8 mouse cellular contexts compared by ENCODE assay signal in the genomic region with DNA sequence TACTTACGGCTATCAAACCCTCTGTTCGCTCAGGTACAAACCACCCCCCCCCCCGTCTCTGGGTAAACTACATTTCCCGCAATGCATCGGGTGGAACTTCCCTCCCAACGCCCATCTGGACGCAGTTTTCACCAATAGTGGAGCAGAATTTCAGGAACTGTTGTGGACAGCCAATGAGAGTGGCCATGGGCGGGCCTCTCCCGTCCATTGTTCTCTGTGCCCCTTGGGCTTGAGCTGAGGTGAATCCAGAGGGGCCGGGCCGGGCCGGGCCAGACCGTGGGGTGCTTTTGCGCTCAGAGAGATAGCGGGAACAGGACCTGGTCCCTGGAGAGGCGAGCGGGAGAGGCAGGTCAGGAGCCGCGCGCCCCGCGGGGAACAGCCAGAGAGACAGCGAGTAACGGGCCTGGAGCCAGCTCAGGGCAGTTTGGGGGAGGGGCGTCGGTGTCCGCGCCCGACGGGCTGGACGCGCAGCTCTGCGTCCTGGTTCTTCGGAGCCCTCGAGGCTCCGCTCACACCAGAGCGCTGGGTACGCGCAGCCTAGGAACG. TPM values are rescaled to one million over a fixed set of nuclear protein-coding genes. Genes with fewer than 3 reads are reported as not detected.
DNase-seq lines count a peak whose midpoint lies in the region; ATAC-seq and TF ChIP-seq lines count a peak whose summit lies in the region.

A gene (plus strand): TSS at position 192 of the 546 bp plus-strand sequence.

- H3K9me3 ChIP-seq in heart, embryonic 12.5 days (replicated peaks), result no peaks in the 10 kb centered on the region
- H3K9me3 ChIP-seq in kidney, postnatal 0 days (replicated peaks; ENCODE audit: low read length), result no peaks in the 10 kb centered on the region
- no peaks in the 10 kb centered on the region for H3K9me3 ChIP-seq in liver, embryonic 11.5 days (ENCODE audit: control insufficient read depth, low read length)
- H3K9me3 ChIP-seq in stomach, embryonic 14.5 days (ENCODE audit: control insufficient read depth, low read depth, low read length), result no peaks in the 10 kb centered on the region

- peak; percentile 94 for DNase-seq in CD4-positive helper T cell, adult 2 months (ENCODE audit: low read depth, low spot score)
- peak; percentile 96 for DNase-seq in brain, embryonic 18.5 days (ENCODE audit: low read depth, low spot score)
- peak; percentile 99 for DNase-seq in kidney, postnatal 0 days (ENCODE audit: low spot score)
- peak; percentile 92 for DNase-seq in liver, embryonic 11.5 days (ENCODE audit: low spot score)
- peak; percentile 94 for DNase-seq in naive thymus-derived CD4-positive, alpha-beta T cell, adult 2 months (ENCODE audit: low read depth)

- H3K4me2 ChIP-seq in heart, embryonic 12.5 days, result peak within 1 kb of the TSS; percentile 74
- H3K4me2 ChIP-seq in kidney, postnatal 0 days (ENCODE audit: low read length), result peak within 1 kb of the TSS; percentile 85
- peak within 1 kb of the TSS; percentile 95 for H3K4me2 ChIP-seq in liver, embryonic 11.5 days
- peak within 1 kb of the TSS; percentile 57 for H3K4me2 ChIP-seq in stomach, embryonic 14.5 days (replicated peaks; ENCODE audit: low read depth, low read length)

- peaks cover 42% of the 10 kb centered on the region for H3K4me1 ChIP-seq in heart, embryonic 12.5 days (replicated peaks)
- peaks cover 19% of the 10 kb centered on the region for H3K4me1 ChIP-seq in kidney, postnatal 0 days (replicated peaks; ENCODE audit: insufficient read depth, low read length)
- H3K4me1 ChIP-seq in liver, embryonic 11.5 days (replicated peaks; ENCODE audit: control insufficient read depth, insufficient read depth, low read length), result peaks cover 24% of the 10 kb centered on the region
- peaks cover 24% of the 10 kb centered on the region for H3K4me1 ChIP-seq in stomach, embryonic 14.5 days (ENCODE audit: control insufficient read depth, insufficient read depth, low read length)

- peak within 1 kb of the TSS; percentile 76 for H3K27ac ChIP-seq in heart, embryonic 12.5 days (ENCODE audit: poor library complexity, severe bottlenecking)
- H3K27ac ChIP-seq in kidney, postnatal 0 days, result peak within 1 kb of the TSS; percentile 82
- H3K27ac ChIP-seq in liver, embryonic 11.5 days (ENCODE audit: low read depth, low read length), result no peak within 1 kb of the TSS
- H3K27ac ChIP-seq in stomach, embryonic 14.5 days (ENCODE audit: low read length), result peak within 1 kb of the TSS; percentile 69

- peak within 1 kb of the TSS; percentile 84 for H3K9ac ChIP-seq in heart, embryonic 12.5 days
- peak within 1 kb of the TSS; percentile 92 for H3K9ac ChIP-seq in kidney, postnatal 0 days (ENCODE audit: low read depth, low read length)
- peak within 1 kb of the TSS; percentile 90 for H3K9ac ChIP-seq in liver, embryonic 11.5 days (ENCODE audit: low read depth, low read length)
- H3K9ac ChIP-seq in stomach, embryonic 14.5 days (replicated peaks; ENCODE audit: low read depth, low read length), result peak within 1 kb of the TSS; percentile 84

- no peak for TF ChIP-seq CTCF in kidney, postnatal 0 days (IDR thresholded peaks at IDR 0.05; ENCODE audit: low read depth)

- no peaks in the 10 kb centered on the region for H3K27me3 ChIP-seq in heart, embryonic 12.5 days (replicated peaks)
- H3K27me3 ChIP-seq in kidney, postnatal 0 days (ENCODE audit: insufficient read depth, low read length), result no peaks in the 10 kb centered on the region
- no peaks in the 10 kb centered on the region for H3K27me3 ChIP-seq in liver, embryonic 11.5 days (replicated peaks; ENCODE audit: control insufficient read depth, insufficient read depth, low read length)
- H3K27me3 ChIP-seq in stomach, embryonic 14.5 days (ENCODE audit: control insufficient read depth, insufficient read depth, low read length), result no peaks in the 10 kb centered on the region

- ATAC-seq in erythroid progenitor cell, adult 5-6 weeks (replicated peaks; ENCODE audit: low FRiP score, poor library complexity, severe bottlenecking), result peak; percentile 92
- peak; percentile 96 for ATAC-seq in heart, embryonic 12.5 days (ENCODE audit: insufficient number of reproducible peaks, low FRiP score)
- peak; percentile 97 for ATAC-seq in kidney, postnatal 0 days (replicated peaks; ENCODE audit: low FRiP score, low read depth)
- ATAC-seq in liver, embryonic 11.5 days (replicated peaks; ENCODE audit: low FRiP score), result peak; percentile 97
- peak; percentile 97 for ATAC-seq in stomach, embryonic 14.5 days (ENCODE audit: insufficient number of reproducible peaks, insufficient read depth, low FRiP score, low read depth)

- peak within 1 kb of the TSS; percentile 64 for H3K4me3 ChIP-seq in heart, embryonic 12.5 days
- peak within 1 kb of the TSS; percentile 93 for H3K4me3 ChIP-seq in kidney, postnatal 0 days (replicated peaks; ENCODE audit: low read depth, low read length)
- peak within 1 kb of the TSS; percentile 91 for H3K4me3 ChIP-seq in liver, embryonic 11.5 days (ENCODE audit: low read depth, low read length)
- H3K4me3 ChIP-seq in stomach, embryonic 14.5 days (ENCODE audit: low read depth, low read length), result peak within 1 kb of the TSS; percentile 83

- WGBS in heart, embryonic 12.5 days, result 0% methylated on average over 39 of the region's 40 CpGs
- under 1% methylated on average over 40 of the region's 40 CpGs for WGBS in kidney, postnatal 0 days
- WGBS in liver, embryonic 11.5 days, result under 1% methylated on average over 40 of the region's 40 CpGs
- WGBS in stomach, embryonic 14.5 days, result 0% methylated on average over 40 of the region's 40 CpGs

- peaks cover 25% of the 10 kb centered on the region for H3K36me3 ChIP-seq in heart, embryonic 12.5 days
- H3K36me3 ChIP-seq in kidney, postnatal 0 days (ENCODE audit: insufficient read depth, low read length), result 0 out of 2 replicates have a peak, but pooled peaks cover 7% of the 10 kb centered on the region
- 0 out of 2 replicates have a peak, but pooled peaks cover under 1% of the 10 kb centered on the region for H3K36me3 ChIP-seq in liver, embryonic 11.5 days (ENCODE audit: control insufficient read depth, insufficient read depth, low read length)
- peaks cover 12% of the 10 kb centered on the region for H3K36me3 ChIP-seq in stomach, embryonic 14.5 days (ENCODE audit: control insufficient read depth, insufficient read depth, low read length)

RNA-seq across cellular contexts. Expression of the gene that starts here (rescaled TPM):
- total RNA-seq in erythroid progenitor cell, adult 5-6 weeks (2015; ENCODE audit: low replicate concordance), result not detected in 2 replicates
- total RNA-seq in erythroid progenitor cell, adult 5-6 weeks (2017; ENCODE audit: low replicate concordance), result 0.51 and 2.9 TPM in 2 replicates
- polyA plus RNA-seq in heart, embryonic 12.5 days (2016; fragmentation: Nextera tagmentation; extraction: Ambion mirVana), result 2.0 and 2.4 TPM in 2 replicates
- polyA plus RNA-seq in kidney, postnatal 0 days (2015; fragmentation: Nextera tagmentation; extraction: Ambion mirVana), result 2.7 TPM in 2 replicates
- 1.0 and 1.4 TPM in 2 replicates for polyA plus RNA-seq in liver, embryonic 11.5 days (2014; fragmentation: Nextera tagmentation; extraction: Ambion mirVana)
- 2.4 and 2.5 TPM in 2 replicates for polyA plus RNA-seq in stomach, embryonic 14.5 days (2014; fragmentation: Nextera tagmentation; extraction: Ambion mirVana)
